Mouse (Mus musculus): ENCODE results near the gene Defb43. TPM values are rescaled to one million over a fixed set of nuclear protein-coding genes. Genes with fewer than 3 reads are reported as not detected.

Defb43 gene
- 1.4 TPM in 1 of 2 replicates, not detected in the other for total RNA-seq (2023)

GRCm38 (mm10) chr14:63011471-63011870 lies at the start of gene Defb43:
Gene Defb43, plus strand, starts transcription at chr14:63011771.

DNA sequence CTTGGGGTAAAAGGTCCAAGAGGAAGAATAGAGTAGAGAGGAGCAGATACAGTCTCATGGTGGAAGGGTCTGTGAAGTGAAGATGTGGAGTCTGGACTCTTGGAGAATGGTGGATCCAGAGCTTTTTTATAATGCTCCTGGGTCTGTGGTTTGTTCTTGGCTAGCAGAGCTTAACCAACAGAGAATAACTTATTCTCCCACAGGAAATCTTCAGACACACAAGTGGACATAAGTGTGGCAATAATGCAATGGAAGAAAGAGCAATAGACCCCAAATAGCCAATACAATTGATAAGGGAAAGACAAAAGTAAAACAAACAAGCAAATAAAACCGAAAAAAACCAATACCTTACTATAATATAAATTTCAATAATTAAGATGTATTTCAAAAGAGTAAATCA lies 27.2 kb upstream of the Defb43 start, which contains the start of gene Defb48:
TSS of gene Defb48 (minus strand) at position 101 of the 400 bp plus-strand sequence.

GRCm38 (mm10) chr14:62997777-62998176 lies 13.8 kb upstream of the Defb43 start, which contains the start of gene Defb47:
Gene Defb47, plus strand, starts transcription at chr14:62998077.

GRCm38 (mm10) chr14:63046691-63047090 lies 35.1 kb downstream of the Defb43 start, which contains the start of gene Defb42:
Gene Defb42, plus strand, starts transcription at chr14:63046991.

DNA sequence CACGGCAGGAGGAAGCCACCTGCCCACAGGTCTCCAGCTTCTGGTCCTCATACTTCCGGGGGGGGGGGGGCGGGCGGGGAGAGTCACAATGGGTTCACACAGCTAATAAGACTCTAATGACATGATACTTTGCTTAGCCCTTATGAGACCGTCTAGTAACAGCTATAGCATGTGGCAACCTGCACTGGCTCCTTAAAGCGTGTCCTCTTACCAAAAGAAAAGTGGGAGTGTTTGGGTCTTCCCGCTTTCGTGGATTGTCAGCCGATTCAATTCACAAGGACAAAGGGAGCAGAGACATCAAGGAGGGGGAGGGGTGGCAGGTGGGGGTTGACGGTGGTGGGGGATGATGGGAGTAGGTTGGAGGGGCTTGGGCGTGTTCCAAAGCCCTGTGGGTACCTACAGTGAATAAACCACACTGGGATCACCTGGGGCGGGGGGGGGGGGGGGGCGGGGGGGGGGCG lies 38.4 kb downstream of the Defb43 start, which contains the start of gene Defb30:
TSS of gene Defb30 (minus strand) at position 51 of the 461 bp plus-strand sequence.

Other genes with a start within 250 kb of the Defb43 start
- gene Wdfy2, start 174.1 kb upstream of the Defb43 start, total RNA-seq (2023) = 65.7 and 86.2 TPM in 2 replicates
- gene Defb48, start 27.3 kb upstream of the Defb43 start, total RNA-seq (2023) = not detected in 2 replicates
- gene Defb47, start 13.7 kb upstream of the Defb43 start, total RNA-seq (2023) = 2.2 TPM in 1 of 2 replicates, not detected in the other
- gene Defb42, start 35.2 kb downstream of the Defb43 start, total RNA-seq (2023) = not detected in 2 replicates
- not detected in 2 replicates for gene Defb30, start 38.2 kb downstream of the Defb43 start, total RNA-seq (2023)